Mouse (Mus musculus) C2C12 (cell line): ENCODE measurements around the gene Olfr111. TPM values are rescaled to one million over a fixed set of nuclear protein-coding genes. Genes with fewer than 3 reads are reported as not detected.
"Not testable (repeated sequence)": the region's sequence is repeated elsewhere in the genome, so short reads cannot be mapped to it uniquely, and the experiment has no call there.

ENCODE experiments used
- H3K27me3 ChIP-seq: one replicate; pipeline ENCODE4 v1.6.1; 2011; ENCODE audit not compliant: control insufficient read depth, insufficient read depth, insufficient read length
- H3K36me3 ChIP-seq: one replicate; pipeline ENCODE4 v1.6.1; 2011; ENCODE audit not compliant: control insufficient read depth, insufficient read depth
- H3K4me3 ChIP-seq: one replicate; pipeline ENCODE4 v1.5.1; 2011; ENCODE audit warnings: mild to moderate bottlenecking, control low read depth; ENCODE audit not compliant: poor library complexity, insufficient read depth, severe bottlenecking
- H3K79me2 ChIP-seq: one replicate; pipeline ENCODE4 v1.6.1; 2011; ENCODE audit not compliant: control insufficient read depth, insufficient read depth
- H3K79me3 ChIP-seq: one replicate; pipeline ENCODE4 v1.6.1; 2011; ENCODE audit warnings: low read depth, control low read depth
- H3ac ChIP-seq: one replicate; pipeline ENCODE3; 2011; ENCODE audit warnings: low read depth; ENCODE audit not compliant: control insufficient read depth, insufficient read length
- CEBPB ChIP-seq: IDR thresholded peaks from one replicate; pipeline ENCODE4 v1.6.1; 2011; ENCODE audit warnings: low read depth, mild to moderate bottlenecking, control low read depth, moderate library complexity
- CTCF ChIP-seq: IDR thresholded peaks from one replicate; pipeline ENCODE4 v1.5.1; 2011; ENCODE audit not compliant: control insufficient read depth, insufficient read depth, insufficient read length
- FOSL1 ChIP-seq: IDR thresholded peaks from one replicate; pipeline ENCODE4 v1.8.0; 2011; ENCODE audit warnings: mild to moderate bottlenecking, low read length; ENCODE audit not compliant: poor library complexity, insufficient read depth, severe bottlenecking
- MAX ChIP-seq: IDR thresholded peaks from one replicate; pipeline ENCODE4 v1.6.1; 2011; ENCODE audit warnings: mild to moderate bottlenecking, control low read depth
- MYOD1 ChIP-seq: IDR thresholded peaks from one replicate; pipeline ENCODE4 v1.6.1; 2011; ENCODE audit warnings: low read depth; ENCODE audit not compliant: control insufficient read depth, insufficient read length
- MYOG ChIP-seq: IDR thresholded peaks from one replicate; pipeline ENCODE4 v1.6.1; 2011; ENCODE audit not compliant: control insufficient read depth, insufficient read length; ENCODE audit errors: extremely low read depth
- USF1 ChIP-seq: IDR thresholded peaks from one replicate; pipeline ENCODE4 v1.6.1; 2011; ENCODE audit warnings: low read depth, mild to moderate bottlenecking, control low read depth, moderate library complexity
- polyA plus RNA-seq: library from polyadenylated mRNA; unstranded; fragments of >200 nt; fragmentation: generic; extraction: Trizol; gene quantifications from one replicate; pipeline ENCODE4 v1.2.1, GENCODE M21; 2012; ENCODE audit warnings: missing spikeins

The Olfr111 gene
- polyA plus RNA-seq, 1 experiment: not detected

- TF ChIP-seq MYOG (no peak), FOSL1 (no peak), USF1 (no peak), CTCF (no peak), MAX (no peak), MYOD1 (no peak), CEBPB (no peak)
- Histone ChIP-seq H3K79me3 (no peaks in the 10 kb centered on the region), H3K36me3 (no peaks in the 10 kb centered on the region), H3K27me3 (no peaks in the 10 kb centered on the region), H3ac (no peak overlapping the region), H3K4me3 (no peak overlapping the region), H3K79me2 (no peaks in the 10 kb centered on the region)
Measured at GRCm38 (mm10) chr17:37535173-37535572, 27.3 kb downstream of the Olfr111 start.

- H3K36me3 ChIP-seq, H3K79me3 ChIP-seq: not testable (repeated sequence)
Measured at GRCm38 (mm10) chr17:37538416-37538815, 30.6 kb downstream of the Olfr111 start.

GRCm38 (mm10) chr17:37541454-37542119 lies 33.8 kb downstream of the Olfr111 start:
- Histone ChIP-seq H3K79me2 (no peaks in the 10 kb centered on the region), H3K79me3 (no peaks in the 10 kb centered on the region), H3K27me3 (no peaks in the 10 kb centered on the region), H3K36me3 (no peaks in the 10 kb centered on the region), H3ac (no peak overlapping the region), H3K4me3 (no peak overlapping the region)
- TF ChIP-seq MAX: no peak
- no peak for TF ChIP-seq CTCF
- TF ChIP-seq MYOG: no peak
- no peak for TF ChIP-seq FOSL1
- TF ChIP-seq USF1: no peak
- TF ChIP-seq MYOD1: no peak
- TF ChIP-seq CEBPB: no peak

More at GRCm38 (mm10) chr17:37538416-37538815, 30.6 kb downstream of the Olfr111 start:
- H3K79me2 ChIP-seq, H3ac ChIP-seq, H3K4me3 ChIP-seq, H3K27me3 ChIP-seq: not testable (repeated sequence)

GRCm38 (mm10) chr17:37543800-37544435 lies 36.1 kb downstream of the Olfr111 start:
- H3K4me3 ChIP-seq: no peak overlapping the region
- H3K79me3 ChIP-seq: no peaks in the 10 kb centered on the region
- H3K79me2 ChIP-seq: no peaks in the 10 kb centered on the region
- no peak overlapping the region for H3ac ChIP-seq
- TF ChIP-seq MAX (no peak), CTCF (no peak), MYOD1 (no peak), USF1 (no peak), FOSL1 (no peak), MYOG (no peak), CEBPB (no peak)
- H3K36me3 ChIP-seq: no peaks in the 10 kb centered on the region
- no peaks in the 10 kb centered on the region for H3K27me3 ChIP-seq

- TF ChIP-seq CEBPB (no peak), MYOG (no peak), MAX (no peak), MYOD1 (no peak), FOSL1 (no peak), USF1 (no peak), CTCF (no peak)
- Histone ChIP-seq H3K27me3 (no peaks in the 10 kb centered on the region), H3K79me2 (no peaks in the 10 kb centered on the region), H3K79me3 (no peaks in the 10 kb centered on the region), H3K36me3 (no peaks in the 10 kb centered on the region), H3ac (no peak overlapping the region), H3K4me3 (no peak overlapping the region)
Measured at GRCm38 (mm10) chr17:37558913-37559615, 51.2 kb downstream of the Olfr111 start.

GRCm38 (mm10) chr17:37569351-37569750 lies 61.5 kb downstream of the Olfr111 start, which contains the start of gene Olfr112:
Olfr112 (minus strand) TSS chr17:37569451.
- no peak within 1 kb of the TSS for H3ac ChIP-seq
- H3K79me2 ChIP-seq: no peaks in the 10 kb centered on the region
- H3K36me3 ChIP-seq: no peaks in the 10 kb centered on the region
- H3K27me3 ChIP-seq: no peaks in the 10 kb centered on the region
- H3K79me3 ChIP-seq: no peaks in the 10 kb centered on the region
- TF ChIP-seq CTCF: no peak
- TF ChIP-seq USF1: no peak
- no peak for TF ChIP-seq CEBPB
- no peak for TF ChIP-seq FOSL1
- TF ChIP-seq MAX: no peak
- TF ChIP-seq MYOG: no peak
- TF ChIP-seq MYOD1: no peak
- no peak within 1 kb of the TSS for H3K4me3 ChIP-seq
